Mouse (Mus musculus) telencephalon, adult 2 months (tissue): ENCODE measurements around the gene Fbxl8.
"Not testable (repeated sequence)": the region's sequence is repeated elsewhere in the genome, so short reads cannot be mapped to it uniquely, and the experiment has no call there.

ENCODE experiments used
- DNase-seq: peaks from one replicate; pipeline ENCODE4 v3.0.0-alpha.2; 2011; ENCODE audit warnings: low read depth, low spot score

The Fbxl8 gene

DNA sequence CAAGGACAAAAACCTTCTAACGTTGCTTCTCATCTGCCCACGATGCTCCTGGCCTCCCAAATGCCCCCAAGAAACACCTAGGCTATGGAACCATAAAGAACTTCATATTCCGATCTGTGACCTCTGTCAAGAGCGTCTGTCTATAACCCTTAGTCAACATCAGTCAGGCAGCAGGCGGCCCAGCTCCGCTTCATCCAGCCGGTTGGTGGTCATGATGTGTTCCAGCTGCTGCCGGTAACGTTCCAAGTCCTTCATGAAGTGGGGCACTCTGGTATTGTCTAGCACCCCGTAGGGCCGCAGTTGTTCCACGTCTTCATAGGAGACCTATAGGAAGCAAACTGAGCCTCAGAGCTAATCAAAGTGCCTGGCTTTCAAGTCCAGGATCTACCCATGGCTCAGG, 17.4 kb downstream of the Fbxl8 start:
- DNase-seq, result no peak

DNA sequence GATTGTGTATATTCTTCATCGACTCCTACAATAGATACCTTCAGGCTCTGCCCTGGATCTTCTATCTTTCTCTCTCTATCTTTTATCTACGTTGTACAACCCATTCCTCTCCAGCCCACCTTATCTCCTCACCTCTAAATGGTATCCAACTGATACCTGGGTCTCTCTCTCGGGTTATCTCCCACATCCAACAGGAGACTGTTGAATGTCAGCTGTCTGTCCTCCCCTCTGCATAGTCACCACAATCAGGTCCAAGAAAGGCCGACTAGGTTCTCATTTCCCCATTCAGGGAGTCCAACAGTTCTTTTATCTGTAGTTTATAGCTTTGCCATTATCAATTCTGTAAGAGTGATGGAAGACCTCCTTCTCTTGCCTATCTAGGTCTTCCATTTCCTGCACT, 17.8 kb downstream of the Fbxl8 start:
- no peak for DNase-seq

DNA sequence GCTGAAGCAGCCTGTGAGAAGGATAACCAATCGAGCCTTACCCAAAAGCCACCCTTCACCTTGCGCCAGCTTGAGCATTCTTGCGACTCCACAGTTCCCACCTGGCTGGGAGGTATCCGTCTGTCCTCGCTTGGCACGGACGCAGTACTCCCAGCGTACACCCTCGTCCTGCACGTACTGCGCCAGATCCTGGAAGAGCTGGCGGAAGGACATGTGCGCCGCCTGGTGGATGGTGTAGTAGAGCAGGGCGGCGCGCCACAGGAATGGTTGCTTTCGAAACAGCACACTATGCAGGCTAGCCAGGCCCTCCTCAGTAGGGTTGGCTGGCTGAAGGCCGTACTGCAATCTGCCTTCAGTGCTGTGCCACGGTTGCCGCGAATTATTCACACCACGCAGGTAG, 18.6 kb downstream of the Fbxl8 start:
- DNase-seq, result no peak

DNA sequence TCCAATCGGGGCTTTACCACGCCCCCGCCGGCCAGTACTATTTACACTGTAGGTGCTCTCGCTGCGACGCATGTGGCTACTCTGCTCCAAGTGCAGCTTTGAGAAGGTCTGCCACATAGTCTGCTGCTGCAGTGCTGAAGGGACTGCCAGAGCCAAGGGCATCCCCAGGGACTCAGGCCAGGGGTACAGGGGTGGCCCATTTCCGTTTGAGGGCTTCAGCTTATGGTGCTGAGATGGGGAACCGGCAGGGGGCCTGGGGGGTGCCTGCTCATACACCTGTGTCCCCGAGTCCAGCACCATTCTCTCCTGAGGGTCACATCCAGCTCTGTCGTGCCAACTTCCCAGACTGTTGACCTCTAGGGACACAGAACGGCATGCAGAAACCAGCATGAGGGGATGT, 21.1 kb downstream of the Fbxl8 start:
- DNase-seq, result no peak

DNA sequence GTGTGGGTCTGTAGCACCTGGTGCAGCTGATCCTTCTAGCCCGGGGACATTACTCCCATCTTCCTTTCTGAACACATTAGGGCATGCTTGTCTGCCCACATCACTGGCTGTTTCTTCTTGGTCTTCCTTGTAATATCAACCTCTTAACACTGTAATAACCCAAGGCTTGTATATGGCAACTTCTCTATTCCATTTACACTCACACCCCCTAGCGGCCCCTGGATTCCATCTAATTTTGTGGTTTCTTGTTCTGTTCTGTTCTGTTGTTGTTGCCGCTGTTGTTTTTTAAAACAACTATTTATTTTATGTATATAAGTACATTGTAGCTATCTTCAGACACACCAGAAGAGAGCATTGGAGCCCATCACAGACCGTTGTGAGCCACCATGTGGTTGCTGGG, 22.5 kb downstream of the Fbxl8 start:
- no peak for DNase-seq

DNA sequence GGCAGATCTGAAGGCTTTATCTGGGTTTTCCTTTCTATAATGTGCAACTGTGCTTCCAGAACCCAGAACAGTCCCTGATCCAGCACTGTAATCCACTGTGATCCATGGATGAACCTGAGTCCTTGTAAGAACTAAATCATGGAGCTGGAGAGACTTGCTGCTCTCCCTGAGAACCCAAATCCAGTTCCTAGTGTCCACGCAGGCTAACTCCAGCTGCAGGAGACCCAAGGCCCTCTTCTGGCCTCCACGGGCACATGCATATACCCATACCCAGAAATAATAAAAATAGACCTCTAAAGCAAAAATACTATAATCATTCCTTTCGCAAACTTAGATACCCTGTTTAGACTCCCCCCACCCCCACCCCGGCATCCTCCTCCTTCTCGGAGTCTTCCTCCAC, 23.8 kb downstream of the Fbxl8 start:
- no peak for DNase-seq

DNA sequence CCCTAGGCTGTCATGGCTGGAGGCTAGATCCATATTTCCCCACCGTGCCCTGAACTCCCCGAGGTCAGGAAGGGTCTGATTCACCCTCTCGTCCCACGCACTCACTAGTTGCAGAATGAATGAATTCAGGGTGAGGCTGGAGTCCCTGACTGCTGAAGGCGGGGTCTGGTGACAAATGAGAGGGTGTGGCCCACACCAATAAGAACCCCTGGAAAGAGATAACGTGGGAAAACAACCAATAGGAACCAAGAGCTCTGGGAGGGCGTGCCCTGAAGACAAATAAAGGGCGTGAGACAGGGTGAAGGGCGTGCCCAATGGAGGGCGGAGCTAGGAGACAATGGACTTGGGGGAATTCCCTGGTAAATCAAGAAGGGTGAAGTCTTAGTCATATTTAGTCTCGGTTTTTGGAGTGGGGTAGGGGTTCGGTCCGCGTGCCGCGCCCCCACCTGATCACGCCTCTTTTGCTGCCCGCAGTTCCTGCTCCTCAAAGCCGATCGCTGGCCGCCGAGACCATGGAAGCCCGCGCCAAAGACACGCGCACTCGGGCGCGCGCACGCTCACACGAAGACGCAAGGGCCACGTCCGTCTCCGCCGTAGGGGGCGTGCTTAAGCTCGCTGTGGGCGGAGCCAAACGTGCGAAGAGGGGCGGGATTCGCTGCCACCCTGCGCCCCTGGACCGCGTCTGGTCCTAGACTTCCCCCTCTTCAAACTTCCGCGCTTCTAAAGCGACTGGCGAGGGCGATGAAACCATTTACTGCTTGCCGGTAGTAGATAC, 24.7 kb downstream of the Fbxl8 start:
- peak; percentile 97 for DNase-seq

DNA sequence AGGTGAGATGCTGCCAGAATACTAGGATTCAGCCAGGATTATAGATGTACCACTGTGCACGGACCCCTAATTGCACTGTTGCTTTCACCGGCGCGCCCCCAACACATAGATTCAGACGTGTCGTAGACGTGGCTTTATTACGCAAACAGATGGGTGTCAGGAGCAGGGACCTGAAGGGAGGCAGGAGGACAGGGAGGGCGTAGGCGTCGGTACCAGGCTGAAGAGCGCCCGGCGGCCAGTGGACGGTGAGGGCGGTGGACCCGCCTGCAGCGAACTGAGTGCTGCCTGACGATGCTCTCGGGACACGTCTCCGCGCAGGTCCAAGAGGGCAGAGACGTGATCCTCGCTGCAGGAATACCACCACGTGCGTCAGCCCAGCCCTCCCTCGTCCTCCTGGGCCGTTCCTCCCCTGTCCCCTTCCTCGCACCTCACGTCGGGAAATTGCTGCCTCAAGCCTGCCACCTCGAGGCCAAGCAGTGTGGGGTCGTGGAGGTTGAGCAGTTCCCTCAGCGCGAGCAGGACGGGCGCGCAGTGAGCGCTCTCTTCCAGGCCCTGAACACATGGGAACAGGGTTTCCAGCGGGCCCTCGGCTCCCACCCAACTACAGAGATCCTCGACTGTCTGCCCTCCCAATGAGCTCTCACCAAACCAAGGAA, 25.5 kb downstream of the Fbxl8 start, which contains the start of gene 4931428F04Rik:
Gene 4931428F04Rik, minus strand, starts transcription at position 60 of the 656 bp plus-strand sequence.
- no peak for DNase-seq

DNA sequence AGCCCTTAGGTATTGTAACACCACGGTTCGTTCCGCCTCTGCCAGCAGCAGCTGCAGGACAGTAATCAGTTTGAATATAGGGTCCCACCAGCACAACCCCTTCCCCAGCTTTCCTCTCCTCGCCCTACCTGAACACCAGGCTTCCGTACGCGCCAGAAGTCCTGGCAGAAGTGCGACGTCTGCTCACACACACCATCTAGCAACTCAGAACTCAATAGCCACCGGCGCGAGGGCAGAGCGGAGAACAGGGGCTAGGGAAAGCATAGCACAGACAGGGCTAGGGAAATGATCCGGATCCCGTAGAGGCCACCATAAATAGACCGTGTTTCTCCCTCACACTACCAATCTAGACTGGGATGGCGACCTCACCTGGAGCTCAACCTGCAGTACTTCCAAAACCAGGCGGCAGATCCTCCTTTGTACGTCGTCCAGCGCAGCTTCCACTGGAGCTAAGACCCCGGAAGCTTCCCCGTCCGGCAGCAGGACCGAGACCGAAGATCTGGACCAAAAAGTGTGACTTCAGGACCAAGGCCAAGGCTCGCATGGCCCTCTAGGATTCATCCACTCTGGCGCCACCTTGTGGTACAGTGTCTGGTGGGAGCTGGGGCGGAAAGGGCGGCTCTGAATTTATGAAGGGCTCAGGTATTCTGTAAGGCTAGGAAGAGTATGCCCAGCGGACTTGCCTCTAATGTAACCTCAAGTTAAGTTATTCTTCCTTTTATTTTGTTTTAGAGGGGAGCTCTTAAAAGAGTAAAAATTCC, 26.3 kb downstream of the Fbxl8 start:
- DNase-seq, result no peak

DNA sequence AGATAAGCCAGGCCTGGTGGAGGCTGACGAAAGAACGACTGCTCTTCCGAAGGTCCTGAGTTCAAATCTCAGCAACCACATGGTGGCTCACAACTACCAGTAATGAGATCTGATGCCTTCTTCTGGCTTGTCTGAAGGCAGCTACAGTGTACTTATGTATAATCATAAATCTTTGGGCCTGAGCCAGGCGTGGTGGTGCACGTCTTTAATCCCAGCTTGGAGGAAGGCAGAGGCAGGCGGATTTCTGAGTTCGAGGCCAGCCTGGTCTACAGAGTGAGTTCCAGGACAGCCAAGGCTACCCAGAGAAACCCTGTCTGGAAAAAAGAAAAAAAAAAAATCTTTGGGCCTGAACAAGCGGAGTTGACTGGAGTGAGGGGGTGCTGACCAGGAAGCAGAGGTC, 26.9 kb downstream of the Fbxl8 start:
- DNase-seq, result not testable (repeated sequence)

DNA sequence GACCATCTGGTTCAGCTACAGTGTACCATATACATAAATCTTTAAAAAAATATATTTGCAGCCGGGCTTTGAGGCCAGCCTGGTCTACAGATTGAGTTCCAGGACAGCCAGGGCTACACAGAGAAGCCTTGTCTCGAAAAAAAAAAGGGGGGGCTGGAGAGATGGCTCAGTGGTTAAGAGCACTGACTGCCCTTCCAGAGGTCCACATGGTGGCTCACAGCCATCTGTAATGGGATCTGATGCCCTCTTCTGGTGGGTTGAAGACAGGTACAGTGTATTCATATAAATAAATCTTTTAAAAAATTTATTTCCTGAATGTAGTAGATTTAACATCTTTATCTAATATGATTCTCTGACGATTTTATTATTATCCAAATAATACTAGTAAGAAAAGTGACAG, 27.4 kb downstream of the Fbxl8 start:
- DNase-seq, result not testable (repeated sequence)

DNA sequence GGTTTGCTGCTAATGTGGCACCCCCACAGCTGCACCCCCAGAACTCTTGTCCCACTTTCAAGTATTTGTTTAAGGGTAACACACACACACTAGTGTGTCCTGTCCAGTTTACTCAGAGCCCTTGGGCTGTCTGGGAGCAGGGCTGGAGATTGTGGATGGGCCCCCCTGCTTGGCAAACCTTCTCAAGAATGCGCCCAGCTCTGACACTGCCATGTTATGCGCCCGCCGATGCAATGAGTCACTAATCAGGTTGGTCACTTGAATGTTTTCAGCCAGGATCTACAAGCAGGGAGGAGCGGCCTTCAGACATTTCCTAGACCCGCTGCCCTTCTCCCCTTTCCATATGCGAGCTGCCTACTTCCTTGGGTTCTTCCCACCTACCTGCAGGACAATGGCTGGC, 28.0 kb downstream of the Fbxl8 start:
- DNase-seq, result no peak

DNA sequence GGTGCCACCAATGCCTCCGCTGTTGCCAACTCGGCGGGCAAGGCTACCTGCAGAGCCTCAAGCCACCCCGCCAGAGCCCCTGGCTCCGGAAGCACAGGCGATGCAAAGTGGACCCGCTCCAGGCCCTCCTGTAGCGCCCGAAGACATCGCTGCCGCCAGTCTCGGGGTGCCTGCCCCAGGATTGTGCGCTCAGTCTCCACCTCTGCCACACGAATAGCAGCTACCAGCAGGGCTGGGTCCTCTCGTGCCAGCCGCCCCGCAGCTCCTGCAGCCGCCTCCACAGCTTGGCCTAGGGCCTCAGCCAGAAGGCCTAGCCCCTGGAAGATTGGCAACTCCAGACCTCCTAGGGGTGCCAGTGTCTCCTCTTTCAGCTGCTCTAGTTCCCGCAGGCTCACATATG, 29.0 kb downstream of the Fbxl8 start:
- DNase-seq, result no peak

DNA sequence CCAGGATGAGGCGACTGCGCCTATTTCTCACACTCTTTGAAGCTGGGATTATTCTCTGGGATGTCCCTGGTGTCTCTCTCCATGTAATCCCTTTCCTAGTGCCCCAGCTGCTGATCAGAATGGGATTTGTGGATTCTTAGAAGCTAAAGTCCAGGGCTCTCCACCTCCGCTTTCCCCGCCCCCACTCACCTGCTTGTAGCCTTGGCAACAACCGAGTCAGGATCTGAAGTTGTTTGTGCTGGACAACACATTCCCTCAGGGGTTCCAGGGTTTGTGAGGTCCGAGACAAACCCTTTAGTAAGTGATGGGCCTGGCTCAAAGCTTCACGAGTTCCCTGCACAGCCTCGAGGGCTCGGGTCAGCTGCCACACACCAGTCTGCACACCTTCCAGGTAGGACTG, 30.3 kb downstream of the Fbxl8 start:
- no peak for DNase-seq

DNA sequence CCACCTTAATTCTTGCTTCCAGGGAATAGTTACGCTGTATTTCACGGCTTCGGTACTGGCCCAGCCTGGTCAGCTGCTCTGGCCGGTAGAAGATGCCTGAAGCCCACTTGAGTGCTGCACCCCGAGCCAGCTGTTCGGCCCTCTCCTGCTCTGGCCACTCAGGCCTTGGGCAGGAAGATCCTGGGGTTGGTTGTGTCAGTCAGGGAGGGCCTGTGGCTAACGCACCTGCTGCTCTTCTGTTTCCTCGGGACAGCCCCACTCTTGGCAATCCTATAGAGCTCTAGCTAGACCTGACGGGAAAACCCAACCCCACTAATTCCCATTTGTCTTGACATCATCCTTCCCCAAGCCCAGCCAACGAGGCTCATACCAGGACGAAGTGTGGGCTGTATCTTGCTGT, 30.8 kb downstream of the Fbxl8 start:
- DNase-seq, result no peak

DNA sequence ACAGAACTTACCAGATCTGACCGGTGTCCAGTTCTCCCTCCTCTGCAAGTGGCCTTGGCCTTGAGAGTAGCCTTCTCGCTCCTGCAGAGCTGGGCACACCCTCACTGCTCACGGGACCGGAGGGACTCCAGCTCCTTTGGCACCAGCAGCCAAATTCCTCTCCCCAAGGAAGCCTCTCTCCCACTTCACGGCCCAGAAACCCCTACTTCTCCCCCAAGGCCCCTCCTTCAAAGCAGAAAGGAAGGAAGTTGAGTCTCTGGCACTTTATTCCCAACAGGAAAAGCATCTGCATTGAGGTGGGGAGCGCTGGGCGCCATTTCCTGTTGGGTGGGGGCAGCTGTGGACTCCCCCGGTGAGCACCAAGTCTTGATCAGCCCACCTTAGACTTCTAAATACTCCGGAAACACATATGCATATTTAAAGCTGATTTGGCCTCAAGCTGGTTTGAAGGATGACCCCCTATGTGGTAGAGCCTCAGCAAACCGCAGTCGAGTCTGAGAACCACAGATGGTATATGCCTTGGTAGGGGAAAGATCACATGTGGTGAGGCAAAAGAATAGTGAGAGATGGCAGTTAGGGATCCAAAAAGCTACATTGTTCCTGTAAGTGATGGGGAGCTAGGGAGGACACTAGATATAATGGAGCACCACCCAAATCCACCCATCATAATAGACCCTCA, 31.6 kb downstream of the Fbxl8 start, which contains the start of gene Exoc3l:
Gene Exoc3l, minus strand, starts transcription at position 207 of the 679 bp plus-strand sequence.
- no peak for DNase-seq

DNA sequence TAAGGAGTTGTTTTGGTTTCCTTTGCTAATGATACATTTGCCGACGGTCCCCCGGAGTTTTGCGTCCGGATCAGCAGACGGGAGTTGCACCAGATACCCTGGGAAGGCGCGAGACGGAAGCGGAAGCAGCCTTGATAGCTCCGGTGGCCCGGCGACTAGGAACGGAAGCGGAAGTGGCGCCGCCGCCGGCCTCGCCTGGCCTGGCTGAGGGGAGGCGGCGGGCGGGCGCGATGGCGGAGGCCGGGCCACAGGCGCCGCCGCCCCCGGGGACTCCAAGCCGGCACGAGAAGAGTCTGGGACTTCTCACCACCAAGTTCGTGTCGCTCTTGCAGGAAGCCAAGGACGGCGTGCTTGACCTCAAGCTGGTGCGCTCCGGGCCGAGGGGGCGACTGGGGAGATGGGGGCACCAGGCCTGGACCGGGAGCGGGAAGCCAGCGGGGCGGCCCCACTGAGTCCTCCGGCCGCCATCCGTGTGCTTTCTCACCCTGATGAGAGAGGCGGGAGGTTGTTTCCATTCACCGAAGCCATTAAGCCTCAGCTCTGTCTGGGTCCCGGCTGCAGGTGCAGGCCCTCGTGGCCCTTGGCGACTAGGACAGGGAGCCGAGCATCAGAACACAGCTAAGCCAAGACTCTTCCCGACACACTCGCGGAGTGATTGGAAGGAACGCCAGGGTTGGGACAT, 33.2 kb downstream of the Fbxl8 start, which contains the start of gene E2f4:
Gene E2f4, plus strand, starts transcription at position 153 of the 682 bp plus-strand sequence.
- peak; percentile 91 for DNase-seq

DNA sequence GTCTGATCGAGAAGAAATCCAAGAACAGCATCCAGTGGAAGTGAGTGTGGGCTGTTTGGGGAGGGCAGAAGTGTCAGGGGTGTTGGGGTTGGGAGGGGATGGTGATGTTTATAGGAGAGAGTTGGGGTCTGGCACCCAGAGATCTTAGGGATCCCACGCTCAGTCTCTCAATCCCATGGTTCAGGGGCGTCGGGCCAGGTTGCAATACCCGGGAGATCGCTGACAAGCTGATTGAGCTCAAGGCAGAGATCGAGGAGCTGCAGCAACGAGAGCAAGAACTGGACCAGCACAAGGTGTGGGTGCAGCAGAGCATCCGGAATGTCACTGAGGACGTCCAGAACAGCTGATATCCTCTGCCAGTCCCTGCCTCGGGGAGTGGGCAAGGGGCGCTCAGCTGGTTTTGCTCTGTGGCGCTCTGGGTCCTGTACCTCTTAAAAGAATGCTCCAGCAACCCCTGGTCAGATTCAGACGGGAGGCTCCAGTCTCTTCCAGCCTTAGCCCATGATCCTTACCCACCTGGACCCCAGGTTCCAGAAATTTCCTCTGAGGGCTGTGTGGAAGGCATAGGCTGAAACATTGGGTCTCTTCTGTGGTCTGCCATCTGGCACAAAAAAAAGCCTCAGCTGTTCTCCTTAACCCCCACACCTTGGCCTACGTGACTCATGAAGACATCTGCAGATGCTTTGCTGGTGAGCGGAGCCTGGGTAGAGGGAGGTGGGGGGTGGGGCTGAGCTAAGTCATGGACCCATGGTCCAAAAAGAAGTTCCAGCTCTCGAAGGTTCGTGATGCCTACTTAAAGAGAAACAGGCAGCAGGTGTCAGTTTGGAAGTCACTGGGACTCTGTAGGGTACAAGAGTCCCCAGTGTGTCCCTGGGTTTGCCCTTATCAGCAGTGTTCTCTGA, 34.2 kb downstream of the Fbxl8 start:
- no peak for DNase-seq

DNA sequence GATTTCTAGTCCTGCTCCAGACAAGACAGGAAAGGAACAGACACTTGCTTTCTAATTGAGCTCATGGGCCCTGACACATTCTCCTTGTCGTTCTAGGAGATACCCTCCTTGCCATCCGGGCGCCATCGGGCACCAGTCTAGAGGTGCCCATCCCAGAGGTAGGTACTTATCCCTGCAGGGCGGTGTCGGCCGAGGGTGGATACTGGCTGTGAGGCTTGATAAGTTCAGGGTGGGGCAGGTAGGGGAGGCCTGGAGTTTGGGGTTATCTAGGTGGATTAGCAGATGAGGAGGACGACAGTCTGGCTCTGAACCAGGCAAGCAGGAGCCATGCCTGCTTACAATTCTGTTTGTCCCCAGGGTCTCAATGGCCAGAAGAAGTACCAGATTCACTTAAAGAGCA, 35.5 kb downstream of the Fbxl8 start:
- DNase-seq, result no peak

DNA sequence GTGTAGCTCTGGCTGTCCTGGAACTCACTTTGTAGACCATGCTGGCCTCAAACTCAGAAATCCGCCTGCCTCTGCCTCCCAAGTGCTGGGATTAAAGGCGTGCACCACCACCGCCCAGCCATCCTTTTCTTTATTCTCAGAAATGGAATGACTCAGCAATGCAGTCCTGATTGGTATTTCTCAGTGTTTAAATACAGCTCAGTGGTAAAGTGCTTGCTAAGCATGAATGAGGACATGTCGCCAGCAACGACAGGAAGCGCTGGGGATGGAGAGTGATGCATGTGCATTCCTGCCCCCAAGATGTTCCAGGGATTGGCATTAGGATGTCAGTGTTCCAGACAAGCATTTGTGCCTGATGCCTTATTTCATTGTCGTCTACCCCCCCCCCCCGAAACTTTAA, 38.9 kb downstream of the Fbxl8 start:
- DNase-seq, result no peak
